Mouse (Mus musculus) stomach, embryonic 15.5 days (tissue): Measurements from ENCODE around the gene H2-Q4. TPM values are rescaled to one million over a fixed set of nuclear protein-coding genes. Genes with fewer than 3 reads are reported as not detected.
"Not testable (repeated sequence)": the region's sequence is repeated elsewhere in the genome, so short reads cannot be mapped to it uniquely, and the experiment has no call there.

Experiments
- ATAC-seq: fragments of 200-750 bp; cut with Nextera tagmentation; 2 replicates; pipeline ENCODE4 v1.8.0; 2017; ENCODE audit warnings: low read depth, moderate number of reproducible peaks, moderate TSS enrichment; ENCODE audit not compliant: insufficient read depth, low FRiP score
- H3K27ac ChIP-seq: fragments of 300-500 bp; sonication (generic); 2 replicates; pipeline ENCODE4 v1.5.1; 2015; ENCODE audit warnings: mild to moderate bottlenecking, inconsistent platforms
- H3K27me3 ChIP-seq: fragments of 300-500 bp; sonication (generic); replicated peaks from 2 replicates; pipeline ENCODE4 v1.6.1; 2015; ENCODE audit warnings: inconsistent platforms
- H3K36me3 ChIP-seq: fragments of 300-500 bp; sonication (generic); 2 replicates; pipeline ENCODE4 v1.6.1; 2015; ENCODE audit warnings: inconsistent platforms
- H3K4me1 ChIP-seq: fragments of 300-500 bp; sonication (generic); 2 replicates; pipeline ENCODE4 v1.6.1; 2015; ENCODE audit warnings: inconsistent platforms
- H3K4me2 ChIP-seq: fragments of 300-500 bp; sonication (generic); 2 replicates; pipeline ENCODE4 v1.6.1; 2015; ENCODE audit warnings: mild to moderate bottlenecking, inconsistent platforms
- H3K4me3 ChIP-seq: fragments of 300-500 bp; sonication (generic); replicated peaks from 2 replicates; pipeline ENCODE4 v1.5.1; 2015; ENCODE audit warnings: inconsistent platforms
- H3K9ac ChIP-seq: fragments of 300-500 bp; sonication (generic); 2 replicates; pipeline ENCODE4 v1.6.1; 2015; ENCODE audit warnings: inconsistent platforms
- H3K9me3 ChIP-seq: fragments of 300-500 bp; sonication (generic); 2 replicates; pipeline ENCODE4 v1.6.1; 2016; ENCODE audit warnings: inconsistent platforms
- WGBS: fragments of 180-500 bp; shearing (Covaris S2); methylation state at CpG from one replicate; pipeline ENCODE4 v1.1.7; 2015; 5-methylcytosine and 5-hydroxymethylcytosine counted together
- polyA plus RNA-seq: library from polyadenylated mRNA; unstranded; fragments of >200 nt; fragmentation: Nextera tagmentation; extraction: Ambion mirVana; gene quantifications from 2 replicates; pipeline ENCODE4 v1.2.1, GENCODE M21; 2015

H2-Q4 gene
- polyA plus RNA-seq = 4.8 and 4.9 TPM in 2 replicates

GRCm38 (mm10) chr17:35379369-35379728 lies at the start of gene H2-Q4:
Gene H2-Q4, plus strand, starts transcription at chr17:35379617.
- under 1% methylated on average over 16 of the region's 16 CpGs for WGBS

DNA sequence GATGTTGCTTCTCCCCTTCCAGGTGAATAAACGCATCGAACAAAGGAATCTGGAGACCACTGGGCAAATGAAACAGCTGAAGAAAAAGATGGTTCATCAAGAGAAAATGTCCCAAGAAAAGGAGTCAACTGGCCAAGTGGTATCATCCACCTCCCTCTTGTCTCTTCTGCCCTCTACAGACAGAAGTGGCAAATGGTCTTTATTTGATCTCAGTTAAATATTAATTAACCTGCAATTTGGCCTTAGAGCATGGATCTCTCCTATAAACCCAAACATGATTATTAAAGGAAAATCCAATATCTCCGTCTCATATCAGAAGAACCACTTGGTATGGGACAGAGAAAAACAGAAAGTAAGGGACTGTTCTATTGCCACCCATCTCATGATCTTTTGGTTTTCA lies 49.7 kb upstream of the H2-Q4 start:
- not testable (repeated sequence) for H3K4me1 ChIP-seq, H3K27ac ChIP-seq, H3K9ac ChIP-seq, H3K9me3 ChIP-seq, H3K36me3 ChIP-seq, H3K4me2 ChIP-seq, ATAC-seq, H3K4me3 ChIP-seq, H3K27me3 ChIP-seq
- 53% methylated on average over 3 of the region's 3 CpGs for WGBS

More at GRCm38 (mm10) chr17:35379369-35379728, at the start of gene H2-Q4:
- Histone ChIP-seq H3K9me3 (no peaks in the 10 kb centered on the region), H3K4me3 (peak within 1 kb of the TSS; percentile 67), H3K9ac (peak within 1 kb of the TSS; percentile 39; the same call in 1 of the 2 replicates), H3K36me3 (no peaks in the 10 kb centered on the region), H3K27me3 (no peaks in the 10 kb centered on the region), H3K27ac (no peak within 1 kb of the TSS), H3K4me2 (peak within 1 kb of the TSS; percentile 100), H3K4me1 (no peaks in the 10 kb centered on the region)
- peak; percentile 94 for ATAC-seq

- not testable (repeated sequence) for H3K9me3 ChIP-seq, H3K4me1 ChIP-seq, H3K4me2 ChIP-seq, H3K36me3 ChIP-seq, H3K9ac ChIP-seq, H3K27me3 ChIP-seq, ATAC-seq, H3K4me3 ChIP-seq, H3K27ac ChIP-seq
- 57% methylated on average over 6 of the region's 6 CpGs for WGBS
These were observed 47.9 kb upstream of the H2-Q4 start for GRCm38 (mm10) chr17:35331546-35331945.

- WGBS = under 1% methylated on average over 40 of the region's 40 CpGs
- Histone ChIP-seq H3K4me1 (0 out of 2 replicates have a peak, but pooled peaks cover 9% of the 10 kb centered on the region), H3K27ac (no peak within 1 kb of the TSS), H3K36me3 (no peaks in the 10 kb centered on the region), H3K4me2 (peak within 1 kb of the TSS; percentile 76), H3K27me3 (peaks cover 29% of the 10 kb centered on the region), H3K9me3 (no peaks in the 10 kb centered on the region), H3K4me3 (peak within 1 kb of the TSS; percentile 44), H3K9ac (no peak within 1 kb of the TSS)
- no peak; the same call in 1 of the 2 replicates for ATAC-seq
These were observed 37.2 kb upstream of the H2-Q4 start, which contains the start of gene H2-Q2 for GRCm38 (mm10) chr17:35342071-35342671. Gene H2-Q2, plus strand, starts transcription at chr17:35342242.

DNA sequence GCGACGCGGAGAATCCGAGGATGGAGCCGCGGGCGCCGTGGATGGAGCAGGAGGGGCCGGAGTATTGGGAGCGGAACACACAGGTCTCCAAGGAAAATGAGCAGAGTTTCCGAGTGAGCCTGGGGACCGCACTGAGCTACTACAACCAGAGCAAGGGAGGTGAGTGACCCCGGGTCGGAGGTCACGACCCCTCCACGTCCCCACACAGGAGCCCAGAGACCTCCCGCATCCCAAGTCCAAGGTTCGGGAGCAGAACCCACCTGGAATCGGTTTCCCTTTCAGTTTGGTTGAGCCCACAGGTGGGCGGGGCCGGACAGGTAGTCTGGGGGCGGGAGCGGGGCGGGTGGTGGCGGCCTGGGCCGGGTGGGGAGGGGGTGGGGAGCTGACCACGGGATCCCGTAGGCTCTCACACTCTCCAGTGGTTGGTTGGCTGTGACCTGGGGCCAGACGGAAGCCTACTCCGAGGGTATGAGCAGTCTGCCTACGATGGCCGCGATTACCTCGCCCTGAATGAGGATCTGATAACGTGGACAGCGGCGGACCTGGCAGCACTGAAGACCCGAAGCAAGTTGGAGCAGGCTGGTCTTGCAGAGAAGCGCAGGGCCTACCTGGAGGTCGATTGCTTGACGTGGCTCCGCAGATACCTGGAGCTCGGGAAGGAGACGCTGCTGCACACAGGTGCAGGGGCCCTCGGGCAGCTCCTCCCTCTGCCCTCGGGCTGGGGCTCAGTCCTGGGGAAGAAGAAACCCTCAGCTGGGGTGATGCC lies 36.5 kb upstream of the H2-Q4 start:
- peak; percentile 60; the same call in 1 of the 2 replicates for ATAC-seq
- no peaks in the 10 kb centered on the region for H3K9me3 ChIP-seq
- 2% methylated on average over 46 of the region's 46 CpGs for WGBS

DNA sequence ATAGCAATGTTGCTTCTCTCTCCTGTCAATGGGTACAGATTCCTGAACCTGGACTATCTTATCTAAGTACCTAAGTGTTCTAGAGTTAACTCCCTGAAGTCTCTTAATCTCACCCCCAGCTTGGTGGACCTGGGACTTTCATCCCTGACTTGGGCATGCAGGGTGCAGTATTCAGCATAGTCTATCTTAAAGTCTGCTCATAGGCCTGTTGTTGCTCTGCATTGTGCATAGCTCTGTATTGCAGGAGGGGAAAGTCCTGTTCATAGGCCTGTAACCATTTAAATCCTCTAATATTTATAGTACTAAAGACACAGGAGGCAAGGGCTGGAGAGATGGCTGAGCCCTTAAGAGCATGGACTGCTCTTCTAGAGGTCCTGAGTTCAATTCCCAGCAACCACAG lies 31.8 kb upstream of the H2-Q4 start:
- H3K4me2 ChIP-seq, H3K36me3 ChIP-seq, H3K27ac ChIP-seq, H3K9ac ChIP-seq, H3K9me3 ChIP-seq, H3K4me1 ChIP-seq, H3K4me3 ChIP-seq, H3K27me3 ChIP-seq, ATAC-seq: not testable (repeated sequence)

More for the DNA sequence above, 36.5 kb upstream of the H2-Q4 start:
- H3K27me3 ChIP-seq = peaks cover 29% of the 10 kb centered on the region
- H3K27ac ChIP-seq = no peak overlapping the region
- H3K4me3 ChIP-seq = peak overlapping the region; percentile 44
- no peak overlapping the region for H3K9ac ChIP-seq
- H3K4me1 ChIP-seq = 0 out of 2 replicates have a peak, but pooled peaks cover 9% of the 10 kb centered on the region
- peak overlapping the region; percentile 76 for H3K4me2 ChIP-seq
- no peaks in the 10 kb centered on the region for H3K36me3 ChIP-seq

- 35% methylated on average over 6 of the region's 6 CpGs for WGBS
These were observed 26.1 kb upstream of the H2-Q4 start for GRCm38 (mm10) chr17:35353275-35353674.

DNA sequence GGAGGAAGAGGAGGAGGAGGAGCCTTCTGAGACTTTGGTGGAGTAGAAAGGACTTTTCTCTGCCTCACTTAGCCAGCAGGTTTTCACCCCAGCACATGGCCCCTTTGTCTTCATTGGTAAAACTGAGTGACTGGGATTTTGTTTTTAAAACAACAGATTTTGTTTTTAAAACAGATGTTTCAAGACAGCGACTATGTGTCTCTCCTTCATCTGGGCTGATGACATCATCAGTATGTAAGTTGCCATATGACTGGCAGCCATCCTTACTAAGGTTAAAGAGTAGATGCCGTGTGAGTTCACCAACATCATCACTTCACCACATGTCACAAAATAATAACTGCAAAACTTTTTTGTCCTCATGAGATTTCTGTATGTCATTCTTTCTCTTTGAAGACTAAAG lies 25.3 kb upstream of the H2-Q4 start:
- Histone ChIP-seq H3K4me1 (peaks cover 3% of the 10 kb centered on the region), H3K36me3 (no peaks in the 10 kb centered on the region), H3K27me3 (peaks cover 1% of the 10 kb centered on the region; the same call in 1 of the 2 replicates), H3K9me3 (no peaks in the 10 kb centered on the region), H3K9ac (no peak overlapping the region), H3K4me3 (no peak overlapping the region), H3K4me2 (no peak overlapping the region), H3K27ac (no peak overlapping the region)
- no peak for ATAC-seq
- WGBS = 69% methylated on average over 2 of the region's 2 CpGs

More at GRCm38 (mm10) chr17:35353275-35353674, 26.1 kb upstream of the H2-Q4 start:
- H3K27me3 ChIP-seq, H3K9me3 ChIP-seq, H3K4me3 ChIP-seq, H3K27ac ChIP-seq, H3K4me1 ChIP-seq, H3K9ac ChIP-seq, H3K4me2 ChIP-seq, H3K36me3 ChIP-seq, ATAC-seq: not testable (repeated sequence)

GRCm38 (mm10) chr17:35357086-35357485 lies 22.3 kb upstream of the H2-Q4 start:
- Histone ChIP-seq H3K27ac (no peak overlapping the region), H3K4me1 (peaks cover 9% of the 10 kb centered on the region), H3K4me3 (no peak overlapping the region), H3K36me3 (no peaks in the 10 kb centered on the region), H3K9me3 (no peaks in the 10 kb centered on the region), H3K9ac (no peak overlapping the region), H3K4me2 (no peak overlapping the region), H3K27me3 (peaks cover 9% of the 10 kb centered on the region)
- WGBS = 23% methylated on average over 1 of the region's 1 CpGs
- no peak for ATAC-seq

DNA sequence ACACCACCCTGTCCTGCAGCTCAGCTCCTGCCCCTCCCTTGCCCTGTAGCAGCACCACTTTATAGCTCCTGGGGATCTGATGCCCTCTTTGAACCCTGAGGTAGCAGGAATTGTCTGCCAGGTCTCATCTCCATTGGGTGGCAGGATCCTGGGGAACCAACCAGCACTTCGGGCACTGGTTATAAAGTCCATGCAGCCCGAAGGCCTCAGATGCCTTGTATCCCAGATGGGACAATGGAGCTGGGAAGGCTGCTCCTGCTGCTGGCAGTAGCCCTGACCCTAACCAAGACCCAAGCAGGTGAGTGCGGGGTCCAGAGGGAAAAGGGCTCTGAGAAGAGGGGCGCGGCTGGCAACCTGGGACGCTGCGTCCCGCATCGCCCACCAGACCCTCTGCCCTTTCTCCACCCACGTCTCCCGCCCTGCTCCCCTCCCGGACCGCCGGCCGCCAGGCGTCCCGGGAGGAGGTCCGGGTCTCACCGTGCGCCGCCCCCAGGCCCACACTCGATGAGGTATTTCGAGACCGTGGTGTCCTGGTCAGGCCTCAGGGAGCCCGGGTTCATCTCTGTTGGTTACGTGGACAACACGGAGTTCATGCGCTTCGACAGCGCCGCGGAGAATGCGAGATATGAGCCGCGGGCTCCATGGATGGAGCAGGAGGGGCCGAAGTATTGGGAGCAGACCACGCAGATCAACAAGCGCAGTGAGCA lies 20.5 kb upstream of the H2-Q4 start:
- 7% methylated on average over 38 of the region's 38 CpGs for WGBS

GRCm38 (mm10) chr17:35359470-35359862 lies 20.0 kb upstream of the H2-Q4 start:
- Histone ChIP-seq H3K9me3 (no peaks in the 10 kb centered on the region), H3K4me3 (peak overlapping the region; percentile 39), H3K4me1 (peaks cover 9% of the 10 kb centered on the region), H3K4me2 (peak overlapping the region; percentile 75), H3K9ac (0 out of 2 replicates have a peak overlapping the region, but pooled peaks have one; percentile 6), H3K27ac (no peak overlapping the region), H3K36me3 (no peaks in the 10 kb centered on the region), H3K27me3 (peaks cover 9% of the 10 kb centered on the region)
- no peak for ATAC-seq
- WGBS = 18% methylated on average over 21 of the region's 21 CpGs

More for the DNA sequence above, 20.5 kb upstream of the H2-Q4 start:
- H3K9me3 ChIP-seq = no peaks in the 10 kb centered on the region
- H3K27me3 ChIP-seq = peaks cover 9% of the 10 kb centered on the region
- 0 out of 2 replicates have a peak overlapping the region, but pooled peaks have one; percentile 6 for H3K9ac ChIP-seq
- peaks cover 9% of the 10 kb centered on the region for H3K4me1 ChIP-seq
- H3K4me2 ChIP-seq = peak overlapping the region; percentile 75
- ATAC-seq = no peak
- H3K36me3 ChIP-seq = no peaks in the 10 kb centered on the region
- H3K4me3 ChIP-seq = peak overlapping the region; percentile 39
- no peak overlapping the region for H3K27ac ChIP-seq
